ENCODE assay signal across 9 mouse cellular contexts in the genomic region with DNA sequence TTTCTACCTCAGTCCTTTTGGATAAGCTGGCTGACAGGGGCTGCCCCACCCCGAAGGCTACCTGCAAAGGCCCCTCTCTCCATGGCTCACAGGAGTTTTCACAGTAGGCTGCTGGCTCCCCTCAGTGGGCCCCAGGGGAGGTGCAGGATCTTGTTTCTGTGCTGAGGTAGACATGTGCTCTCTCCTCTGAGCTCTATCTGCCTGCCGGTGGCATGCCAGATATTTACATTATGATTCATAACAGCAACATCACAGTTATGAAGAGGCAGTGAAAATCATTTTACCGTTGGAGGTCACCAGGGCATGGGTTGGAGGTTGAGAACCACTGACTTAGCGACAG. TPM values are rescaled to one million over a fixed set of nuclear protein-coding genes. Genes with fewer than 3 reads are reported as not detected.
A peak's percentile ranks its signal among the peaks of the same experiment; 100 is the strongest.
DNase-seq lines count a peak whose midpoint lies in the region; ATAC-seq and TF ChIP-seq lines count a peak whose summit lies in the region.
"Had no signal": no experiment of that assay in that cellular context is flagged by ENCODE, and none has a peak within 500 bp of the region (broad histone marks: within the 10 kb centered on the region; RNA-seq: fewer than 3 reads in every experiment).

No protein-coding gene starts in this region.

- no peak overlapping the region for H3K9ac ChIP-seq in kidney, embryonic 16.5 days (replicated peaks; ENCODE audit: low read length)
- H3K9ac ChIP-seq in CH12.LX (ENCODE audit: insufficient read depth, low read depth) = no peak overlapping the region
- peak overlapping the region; percentile 21; the same call in 1 of the 2 replicates for H3K9ac ChIP-seq in embryonic facial prominence, embryonic 13.5 days

- dilution Hi-C loops in CH12.LX (cut with MboI; ENCODE audit: extremely low pct_ligation_motif_present, extremely low pct_unique_long_range_greater_than_20kb, low sequenced_read_pairs) = no loop called here

- no peak overlapping the region for H3K4me3 ChIP-seq in kidney, embryonic 16.5 days (ENCODE audit: low read length)
- H3K4me3 ChIP-seq in CH12.LX (replicated peaks in 1 of 3; ENCODE audit: low read depth in 2 of 3, low read length in 2 of 3, poor library complexity in 1 of 3) = no peak overlapping the region
- no peak overlapping the region for H3K4me3 ChIP-seq in embryonic facial prominence, embryonic 13.5 days
- H3K4me3 ChIP-seq: myocyte had no signal

- WGBS in kidney, embryonic 16.5 days = 38% methylated on average over 4 of the region's 4 CpGs
- 65% methylated on average over 4 of the region's 4 CpGs for WGBS in embryonic facial prominence, embryonic 13.5 days

- peak; percentile 85 for ATAC-seq in kidney, embryonic 16.5 days (ENCODE audit: low FRiP score, low TSS enrichment)
- no peak for ATAC-seq in embryonic facial prominence, embryonic 13.5 days (ENCODE audit: insufficient number of reproducible peaks, insufficient read depth, low FRiP score, low TSS enrichment, low read depth)
- ATAC-seq in megakaryocyte progenitor cell, adult 5-6 weeks (replicated peaks; ENCODE audit: poor library complexity) = peak; percentile 33
- no peak for ATAC-seq in erythroid progenitor cell, adult 5-6 weeks (replicated peaks; ENCODE audit: low FRiP score, poor library complexity, severe bottlenecking)

- no peaks in the 10 kb centered on the region for H3K79me2 ChIP-seq in CH12.LX (replicated peaks; ENCODE audit: control insufficient read depth, extremely low read depth, insufficient read depth, poor library complexity, severe bottlenecking)

- no peaks in the 10 kb centered on the region for H3K9me3 ChIP-seq in kidney, embryonic 16.5 days (ENCODE audit: low read length)
- H3K9me3 ChIP-seq in CH12.LX (replicated peaks; ENCODE audit: low read length) = no peaks in the 10 kb centered on the region
- H3K9me3 ChIP-seq in embryonic facial prominence, embryonic 13.5 days = no peaks in the 10 kb centered on the region; the same call in 1 of the 2 replicates

- H3K27me3 ChIP-seq in kidney, embryonic 16.5 days (ENCODE audit: insufficient read depth, low read length) = no peaks in the 10 kb centered on the region
- no peaks in the 10 kb centered on the region for H3K27me3 ChIP-seq in CH12.LX (replicated peaks)
- H3K27me3 ChIP-seq in embryonic facial prominence, embryonic 13.5 days = no peaks in the 10 kb centered on the region

- TF ChIP-seq POLR2A in CH12.LX (IDR thresholded peaks at IDR 0.05; ENCODE audit: low read depth, low read length) = no peak

- no peak for TF ChIP-seq EP300 in CH12.LX (IDR thresholded peaks at IDR 0.05; ENCODE audit: low read length)

- no peak for DNase-seq in kidney, adult 18-20 months
- DNase-seq in CH12.LX (ENCODE audit: extremely low read depth) = peak; percentile 73
- no peak for DNase-seq in layer of hippocampus, postnatal 36 days
- DNase-seq: adrenal gland, postnatal 10 days had no signal

- H3K27ac ChIP-seq in kidney, embryonic 16.5 days (ENCODE audit: low read length) = peak overlapping the region; percentile 84
- no peak overlapping the region for H3K27ac ChIP-seq in CH12.LX (ENCODE audit: insufficient read depth, low read depth)
- H3K27ac ChIP-seq in embryonic facial prominence, embryonic 13.5 days = no peak overlapping the region

- no peak overlapping the region for H3K4me2 ChIP-seq in kidney, embryonic 16.5 days (replicated peaks; ENCODE audit: low read depth, low read length)
- no peak overlapping the region for H3K4me2 ChIP-seq in CH12.LX (ENCODE audit: insufficient read depth, low read depth, poor library complexity, severe bottlenecking)
- no peak overlapping the region for H3K4me2 ChIP-seq in embryonic facial prominence, embryonic 13.5 days

- peak in 1 of 2 experiments; percentile 83; a peak in 2 of 4 replicates for TF ChIP-seq CTCF in CH12.LX (conservative IDR thresholded peaks at IDR 0.05 in 1 of 2, IDR thresholded peaks at IDR 0.05 in 1 of 2; ENCODE audit: low read depth in 2 of 2, low read length in 2 of 2)

- peak; percentile 85 for TF ChIP-seq RAD21 in CH12.LX (IDR thresholded peaks at IDR 0.05; ENCODE audit: low read depth, low read length)

- in situ Hi-C loops in CH12.LX (cut with MboI; ENCODE audit: low pct_ligation_motif_present, low pct_unique_long_range_greater_than_20kb, low sequenced_read_pairs) = loop anchor here (10.0 kb wide), 2 partner anchors 113 to 203 kb away; no protein-coding TSS in a partner anchor

- H3K36me3 ChIP-seq in kidney, embryonic 16.5 days (ENCODE audit: insufficient read depth, low read length) = peaks cover 21% of the 10 kb centered on the region
- H3K36me3 ChIP-seq in CH12.LX (replicated peaks in 1 of 2; ENCODE audit: control insufficient read depth in 1 of 2, insufficient read depth in 1 of 2, low read length in 1 of 2) = peaks cover 27 to 71% of the 10 kb centered on the region in 2 experiments
- peaks cover 74% of the 10 kb centered on the region for H3K36me3 ChIP-seq in embryonic facial prominence, embryonic 13.5 days

- H3K4me1 ChIP-seq in kidney, embryonic 16.5 days (ENCODE audit: insufficient read depth, low read length) = peaks cover 7% of the 10 kb centered on the region
- H3K4me1 ChIP-seq in CH12.LX (ENCODE audit: control insufficient read depth in 1 of 2, insufficient read depth in 2 of 2) = peaks cover 16 to 69% of the 10 kb centered on the region in 2 experiments
- H3K4me1 ChIP-seq in embryonic facial prominence, embryonic 13.5 days = peaks cover 5% of the 10 kb centered on the region; the same call in 1 of the 2 replicates

TF ChIP-seq in CH12.LX, 34 proteins besides CTCF, POLR2A, EP300 and RAD21:
- TF ChIP-seq SMC3 (IDR thresholded peaks at IDR 0.05; ENCODE audit: low read depth, low read length) = peak; percentile 75
- 0 out of 2 replicates have a peak, but pooled peaks have one; percentile 60 for TF ChIP-seq MAX (IDR thresholded peaks at IDR 0.05; ENCODE audit: low read length)
- no peak for TF ChIP-seq RCOR1 (conservative IDR thresholded peaks at IDR 0.05; ENCODE audit: low read depth, low read length)
- no peak for TF ChIP-seq ZMIZ1 (IDR thresholded peaks at IDR 0.05; ENCODE audit: low read depth, low read length)
- TF ChIP-seq MYC (IDR thresholded peaks at IDR 0.05; ENCODE audit: low read depth, low read length) = peak; percentile 70

RNA-seq across cellular contexts. Expression of a gene that starts 12.5 kb away (rescaled TPM):
- 39.8 and 41.1 TPM in 2 replicates for polyA plus RNA-seq in kidney, embryonic 16.5 days (2015; fragmentation: Nextera tagmentation; extraction: Ambion mirVana)
- total RNA-seq in CH12.LX (2012; rRNA removed) = 21.3 and 24.9 TPM in 2 replicates
- 34.5 and 48.8 TPM in 2 replicates for total RNA-seq in CH12.LX (2014; rRNA removed)
- polyA plus RNA-seq in CH12.LX (2012; ENCODE audit: insufficient read length, low read depth) = 39.8 and 58.3 TPM in 2 replicates
- 36.8 and 38.1 TPM in 2 replicates for polyA plus RNA-seq in embryonic facial prominence, embryonic 13.5 days (2015; fragmentation: Nextera tagmentation; extraction: Ambion mirVana)
- total RNA-seq in megakaryocyte progenitor cell, adult 5-6 weeks (2015) = 3.8 and 6.0 TPM in 2 replicates
- total RNA-seq in megakaryocyte progenitor cell, adult 5-6 weeks (2017) = 10.4 and 12.7 TPM in 2 replicates
- 10 to 100 TPM; 53.9 to 56.1 TPM for total RNA-seq in layer of hippocampus, postnatal 36 days (2021)
- total RNA-seq in erythroid progenitor cell, adult 5-6 weeks (2015; ENCODE audit: low replicate concordance) = 6.5 and 13.4 TPM in 2 replicates
- 1.2 and 7.1 TPM in 2 replicates for total RNA-seq in erythroid progenitor cell, adult 5-6 weeks (2017; ENCODE audit: low replicate concordance)

RNA-seq across cellular contexts. Expression of a gene that starts 43.5 kb away (rescaled TPM):
- 0.18 and 0.39 TPM in 2 replicates for polyA plus RNA-seq in kidney, embryonic 16.5 days (2015; fragmentation: Nextera tagmentation; extraction: Ambion mirVana)
- total RNA-seq in CH12.LX (2012; rRNA removed) = not detected in 2 replicates
- not detected in 2 replicates for total RNA-seq in CH12.LX (2014; rRNA removed)
- not detected in 2 replicates for polyA plus RNA-seq in CH12.LX (2012; ENCODE audit: insufficient read length, low read depth)
- 0.11 and 0.26 TPM in 2 replicates for polyA plus RNA-seq in embryonic facial prominence, embryonic 13.5 days (2015; fragmentation: Nextera tagmentation; extraction: Ambion mirVana)
- not detected in 2 replicates for total RNA-seq in megakaryocyte progenitor cell, adult 5-6 weeks (2015)
- not detected in 2 replicates for total RNA-seq in megakaryocyte progenitor cell, adult 5-6 weeks (2017)
- 100 to 1,000 TPM; 114 to 131 TPM for total RNA-seq in layer of hippocampus, postnatal 36 days (2021)
- not detected in 2 replicates for total RNA-seq in erythroid progenitor cell, adult 5-6 weeks (2015; ENCODE audit: low replicate concordance)
- total RNA-seq in erythroid progenitor cell, adult 5-6 weeks (2017; ENCODE audit: low replicate concordance) = not detected in 2 replicates

RNA-seq across cellular contexts. Expression of a gene that starts 46.7 kb away (rescaled TPM):
- polyA plus RNA-seq in kidney, embryonic 16.5 days (2015; fragmentation: Nextera tagmentation; extraction: Ambion mirVana) = 44.4 and 46.1 TPM in 2 replicates
- 48.4 and 49.6 TPM in 2 replicates for total RNA-seq in CH12.LX (2012; rRNA removed)
- 30.1 and 37.7 TPM in 2 replicates for total RNA-seq in CH12.LX (2014; rRNA removed)
- 147 and 164 TPM in 2 replicates for polyA plus RNA-seq in CH12.LX (2012; ENCODE audit: insufficient read length, low read depth)
- 33.5 and 36.1 TPM in 2 replicates for polyA plus RNA-seq in embryonic facial prominence, embryonic 13.5 days (2015; fragmentation: Nextera tagmentation; extraction: Ambion mirVana)
- 53.2 and 60.7 TPM in 2 replicates for total RNA-seq in megakaryocyte progenitor cell, adult 5-6 weeks (2015)
- 27.7 and 31.0 TPM in 2 replicates for total RNA-seq in megakaryocyte progenitor cell, adult 5-6 weeks (2017)
- 100 to 1,000 TPM; 105 to 106 TPM for total RNA-seq in layer of hippocampus, postnatal 36 days (2021)
- total RNA-seq in erythroid progenitor cell, adult 5-6 weeks (2015; ENCODE audit: low replicate concordance) = 5.4 and 10.5 TPM in 2 replicates
- total RNA-seq in erythroid progenitor cell, adult 5-6 weeks (2017; ENCODE audit: low replicate concordance) = 2.0 and 2.4 TPM in 2 replicates

RNA-seq across cellular contexts. Expression of a gene that starts 54.2 kb away (rescaled TPM):
- polyA plus RNA-seq in kidney, embryonic 16.5 days (2015; fragmentation: Nextera tagmentation; extraction: Ambion mirVana) = 10.4 and 14.2 TPM in 2 replicates
- total RNA-seq in CH12.LX (2012; rRNA removed) (21.0 and 23.8 TPM in 2 replicates), CH12.LX (2014; rRNA removed) (22.7 and 26.0 TPM in 2 replicates)
- polyA plus RNA-seq in CH12.LX (2012; ENCODE audit: insufficient read length, low read depth) = 33.0 and 36.9 TPM in 2 replicates
- 13.9 and 14.7 TPM in 2 replicates for polyA plus RNA-seq in embryonic facial prominence, embryonic 13.5 days (2015; fragmentation: Nextera tagmentation; extraction: Ambion mirVana)
- total RNA-seq in megakaryocyte progenitor cell, adult 5-6 weeks (2015) = 18.9 and 20.0 TPM in 2 replicates
- total RNA-seq in megakaryocyte progenitor cell, adult 5-6 weeks (2017) = 47.9 and 56.5 TPM in 2 replicates
- 10 to 100 TPM; 12.2 to 12.7 TPM for total RNA-seq in layer of hippocampus, postnatal 36 days (2021)
- total RNA-seq in erythroid progenitor cell, adult 5-6 weeks (2015; ENCODE audit: low replicate concordance) = 3.2 and 5.0 TPM in 2 replicates
- 3.6 and 15.9 TPM in 2 replicates for total RNA-seq in erythroid progenitor cell, adult 5-6 weeks (2017; ENCODE audit: low replicate concordance)

Comparison
In these comparisons a context has a peak if more than half of its experiments do, and no peak if none do; other contexts are left out.
1. ATAC-seq: peak in kidney, embryonic 16.5 days (single experiment) and megakaryocyte progenitor cell, adult 5-6 weeks (single experiment); none in embryonic facial prominence, embryonic 13.5 days (single experiment) and erythroid progenitor cell, adult 5-6 weeks (single experiment).
2. RNA of a gene that starts 43.5 kb away (total RNA-seq): 114 to 131 TPM in layer of hippocampus, postnatal 36 days; not detected in CH12.LX, not detected in megakaryocyte progenitor cell, adult 5-6 weeks and not detected in erythroid progenitor cell, adult 5-6 weeks; every median in the first group is over 100 times any median in the second.